Mouse (Mus musculus): ENCODE measurements around the gene Art5.

DNA sequence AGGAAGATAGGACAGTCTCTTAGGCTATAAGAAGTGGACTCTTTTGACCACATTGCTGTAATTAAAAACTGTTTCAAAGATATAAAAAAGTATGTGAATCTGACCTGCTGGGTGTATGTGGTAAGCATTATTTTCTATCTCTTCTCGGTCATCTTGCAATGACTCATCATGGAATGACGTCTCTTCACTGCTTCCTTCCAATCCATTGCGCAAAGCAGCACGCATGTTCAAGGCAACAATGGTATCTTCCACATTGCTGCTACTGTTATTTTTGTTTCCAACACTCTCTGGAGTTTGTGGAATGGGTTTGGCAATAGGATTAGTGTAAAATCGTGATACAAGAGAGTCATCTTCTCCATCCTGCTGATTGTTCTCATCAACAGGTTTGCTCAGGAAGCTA, 44.4 kb upstream of the Art5 start:
- TF ChIP-seq CTCF (IDR thresholded peaks at IDR 0.05; ENCODE audit: control insufficient read depth, insufficient read depth, insufficient read length) = no peak
- no peak for TF ChIP-seq CEBPB (IDR thresholded peaks at IDR 0.05; ENCODE audit: low read depth)
- TF ChIP-seq MYOG (IDR thresholded peaks at IDR 0.05; ENCODE audit: control insufficient read depth, extremely low read depth, insufficient read length) = no peak
- TF ChIP-seq MAX (IDR thresholded peaks at IDR 0.05) = no peak
- TF ChIP-seq USF1 (IDR thresholded peaks at IDR 0.05; ENCODE audit: low read depth) = no peak
- no peak for TF ChIP-seq FOSL1 (IDR thresholded peaks at IDR 0.05; ENCODE audit: insufficient read depth, low read length, poor library complexity, severe bottlenecking)
